Mouse (Mus musculus): ENCODE measurements around the gene Abcc6. TPM values are rescaled to one million over a fixed set of nuclear protein-coding genes. Genes with fewer than 3 reads are reported as not detected.

Abcc6 gene
- polyA plus RNA-seq, 1 experiment: not detected

DNA sequence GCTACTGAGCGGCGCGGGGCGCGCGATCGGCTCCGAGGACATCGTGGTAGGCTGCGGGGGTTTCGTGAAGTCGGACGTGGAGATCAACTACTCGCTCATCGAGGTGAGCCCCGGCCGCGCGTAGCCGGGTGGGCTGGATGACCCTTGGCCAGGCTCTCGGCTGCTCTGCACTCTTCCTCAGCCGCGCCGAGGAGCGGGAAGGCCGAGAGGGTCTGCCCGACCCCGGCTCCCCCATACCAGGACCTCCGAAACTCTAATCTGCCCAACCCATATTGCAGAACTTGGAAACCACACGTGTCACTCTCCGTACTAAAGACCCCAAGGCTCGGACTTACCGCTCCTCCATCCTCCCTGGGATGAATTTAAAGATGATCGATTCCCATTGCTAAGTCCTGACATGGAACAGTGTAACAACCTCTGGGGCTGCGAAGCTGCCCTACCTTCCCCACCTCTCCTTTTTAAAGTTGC lies 3.8 kb upstream of the Abcc6 start:
- Histone ChIP-seq H3K27me3 (ENCODE audit: control insufficient read depth, insufficient read depth, low read length, poor library complexity, severe bottlenecking) (no peaks in the 10 kb centered on the region), H3K27ac (ENCODE audit: insufficient read depth, low read length) (no peak overlapping the region), H3K4me1 (ENCODE audit: control insufficient read depth, insufficient read depth, low read length) (peaks cover 2% of the 10 kb centered on the region), H3K9ac (ENCODE audit: low read depth, poor library complexity, severe bottlenecking) (peak overlapping the region; percentile 80), H3K36me3 (ENCODE audit: control insufficient read depth, insufficient read depth, low read length, poor library complexity, severe bottlenecking) (peaks cover 14% of the 10 kb centered on the region), H3K4me3 (ENCODE audit: low read depth, low read length) (peak overlapping the region; percentile 78), H3K9me3 (replicated peaks; ENCODE audit: control insufficient read depth, insufficient read depth, low read length, poor library complexity, severe bottlenecking) (no peaks in the 10 kb centered on the region)
- TF ChIP-seq CTCF (IDR thresholded peaks at IDR 0.05; ENCODE audit: low read depth, low read length) (no peak), POLR2A (IDR thresholded peaks at IDR 0.05; ENCODE audit: insufficient read depth, low read length) (no peak), EP300 (IDR thresholded peaks at IDR 0.05; ENCODE audit: insufficient read depth, low read depth, low read length) (no peak)

DNA sequence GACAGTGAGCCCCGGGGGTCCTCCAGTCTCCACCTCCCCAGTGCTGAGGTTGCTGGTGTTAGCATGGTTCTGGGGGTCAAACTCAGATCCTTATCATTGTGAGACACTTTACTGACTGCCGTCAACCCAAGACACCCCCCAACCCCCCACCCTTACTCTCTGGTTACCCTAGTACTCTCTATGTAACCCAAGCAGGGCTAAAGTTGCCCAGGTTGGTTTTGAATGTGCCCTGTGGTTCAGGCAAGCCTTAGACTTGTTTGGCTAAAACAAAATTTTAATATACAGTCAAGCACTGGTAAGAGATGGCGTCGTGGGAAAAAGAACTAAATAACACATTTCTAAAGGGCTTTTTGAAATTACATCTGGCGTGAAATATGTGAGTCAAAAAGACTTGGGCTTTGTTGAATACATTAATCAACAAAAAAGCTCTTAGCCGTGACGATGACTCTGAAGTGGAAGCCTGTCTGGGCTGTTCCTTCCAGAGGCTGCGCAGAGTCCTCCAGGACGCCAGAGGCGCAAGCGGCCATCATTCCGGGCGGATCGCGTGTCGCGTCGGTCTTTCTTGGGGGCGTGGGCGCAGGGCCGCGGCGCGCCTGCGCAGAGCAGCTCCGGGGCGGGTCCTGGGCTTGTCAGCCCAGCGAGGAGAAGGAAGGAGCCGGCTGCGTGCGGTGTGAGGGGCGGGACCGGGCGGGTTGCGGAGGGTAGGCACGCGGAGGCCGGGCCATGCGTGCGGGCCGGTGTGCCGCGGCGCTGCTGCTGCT lies 3.2 kb upstream of the Abcc6 start, which contains the start of gene Nomo1:
TSS of gene Nomo1 (plus strand) at position 590 of the 761 bp plus-strand sequence.
- no peaks in the 10 kb centered on the region for H3K27me3 ChIP-seq (ENCODE audit: control insufficient read depth, insufficient read depth, low read length, poor library complexity, severe bottlenecking)
- no peak for TF ChIP-seq EP300 (IDR thresholded peaks at IDR 0.05; ENCODE audit: insufficient read depth, low read depth, low read length)
- peak; percentile 57 for TF ChIP-seq POLR2A (IDR thresholded peaks at IDR 0.05; ENCODE audit: insufficient read depth, low read length)
- TF ChIP-seq CTCF (IDR thresholded peaks at IDR 0.05; ENCODE audit: low read depth, low read length): peak; percentile 73
- H3K9ac ChIP-seq (ENCODE audit: low read depth, poor library complexity, severe bottlenecking): peak within 1 kb of the TSS; percentile 80
- peaks cover 2% of the 10 kb centered on the region for H3K4me1 ChIP-seq (ENCODE audit: control insufficient read depth, insufficient read depth, low read length)
- peak within 1 kb of the TSS; percentile 9 for H3K27ac ChIP-seq (ENCODE audit: insufficient read depth, low read length)
- peaks cover 7% of the 10 kb centered on the region for H3K36me3 ChIP-seq (ENCODE audit: control insufficient read depth, insufficient read depth, low read length, poor library complexity, severe bottlenecking)
- H3K9me3 ChIP-seq (replicated peaks; ENCODE audit: control insufficient read depth, insufficient read depth, low read length, poor library complexity, severe bottlenecking): no peaks in the 10 kb centered on the region
- peak within 1 kb of the TSS; percentile 78 for H3K4me3 ChIP-seq (ENCODE audit: low read depth, low read length)

DNA sequence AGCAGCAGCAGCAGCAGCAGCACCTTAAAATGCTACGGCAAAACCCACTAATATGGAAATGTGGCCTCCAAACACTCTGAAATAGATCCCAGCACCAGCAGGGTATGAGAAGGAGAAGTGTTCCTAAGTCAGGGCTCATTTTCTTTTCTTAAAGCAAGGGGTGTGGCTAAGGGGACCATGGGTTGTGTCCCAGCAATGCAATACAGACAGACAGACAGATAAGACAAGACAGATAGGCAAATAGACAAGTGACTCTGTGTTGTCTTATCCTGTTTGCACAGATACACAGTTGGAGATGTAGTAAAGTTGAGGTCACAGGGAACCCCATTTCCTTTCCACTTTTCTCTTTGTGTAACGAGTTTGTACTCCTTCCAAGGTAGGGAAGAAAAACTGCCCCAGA lies 973 bp upstream of the Abcc6 start:
- Histone ChIP-seq H3K4me3 (ENCODE audit: low read depth, low read length) (no peak overlapping the region), H3K9me3 (replicated peaks; ENCODE audit: control insufficient read depth, insufficient read depth, low read length, poor library complexity, severe bottlenecking) (no peaks in the 10 kb centered on the region), H3K9ac (ENCODE audit: low read depth, poor library complexity, severe bottlenecking) (no peak overlapping the region), H3K4me1 (ENCODE audit: control insufficient read depth, insufficient read depth, low read length) (peaks cover 2% of the 10 kb centered on the region), H3K27me3 (ENCODE audit: control insufficient read depth, insufficient read depth, low read length, poor library complexity, severe bottlenecking) (no peaks in the 10 kb centered on the region), H3K36me3 (ENCODE audit: control insufficient read depth, insufficient read depth, low read length, poor library complexity, severe bottlenecking) (no peaks in the 10 kb centered on the region), H3K27ac (ENCODE audit: insufficient read depth, low read length) (no peak overlapping the region)
- TF ChIP-seq EP300 (IDR thresholded peaks at IDR 0.05; ENCODE audit: insufficient read depth, low read depth, low read length): no peak
- TF ChIP-seq POLR2A (IDR thresholded peaks at IDR 0.05; ENCODE audit: insufficient read depth, low read length): no peak
- no peak for TF ChIP-seq CTCF (IDR thresholded peaks at IDR 0.05; ENCODE audit: low read depth, low read length)

DNA sequence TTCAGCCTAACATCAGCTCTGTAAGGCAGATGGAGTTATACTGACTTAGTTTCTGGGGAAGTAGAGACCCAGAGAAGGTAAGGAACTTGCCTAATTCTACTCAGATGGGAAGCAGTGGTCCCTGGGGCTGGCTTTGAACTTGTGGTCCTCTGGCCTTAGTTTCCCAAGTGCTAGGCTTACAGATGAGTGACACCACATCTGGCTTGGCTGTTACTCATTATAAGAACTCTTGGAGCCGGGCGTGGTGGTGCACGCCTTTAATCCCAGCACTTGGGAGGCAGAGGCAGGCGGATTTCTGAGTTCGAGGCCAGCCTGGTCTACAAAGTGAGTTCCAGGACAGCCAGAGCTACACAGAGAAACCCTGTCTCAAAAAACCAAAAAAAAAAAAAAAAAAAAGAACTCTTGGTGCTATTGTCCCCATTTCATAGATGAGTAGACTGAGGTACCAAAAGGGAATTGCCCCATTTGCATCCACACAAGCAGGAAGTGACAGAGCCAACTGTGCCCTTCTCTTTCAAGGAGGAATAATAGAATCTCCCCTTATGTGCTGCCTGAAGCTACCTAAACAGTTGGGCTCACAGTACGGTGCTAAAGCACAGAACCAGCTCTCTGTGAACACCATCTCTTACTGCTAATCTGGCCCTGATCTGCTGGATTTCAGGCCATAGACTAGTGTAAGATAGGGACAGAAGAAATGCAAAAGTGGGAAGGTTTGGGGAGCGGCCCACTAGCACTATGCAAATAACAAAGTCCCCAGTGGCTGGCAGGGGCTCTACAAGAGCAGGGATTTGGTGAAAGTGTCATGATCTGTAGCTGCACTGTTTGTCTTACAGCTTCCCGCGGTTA lies 580 bp downstream of the Abcc6 start:
- Histone ChIP-seq H3K4me3 (ENCODE audit: low read depth, low read length) (peak overlapping the region; percentile 4; the same call in 1 of the 2 replicates), H3K4me1 (ENCODE audit: control insufficient read depth, insufficient read depth, low read length) (peaks cover 2% of the 10 kb centered on the region), H3K27me3 (ENCODE audit: control insufficient read depth, insufficient read depth, low read length, poor library complexity, severe bottlenecking) (no peaks in the 10 kb centered on the region), H3K9ac (ENCODE audit: low read depth, poor library complexity, severe bottlenecking) (no peak overlapping the region), H3K36me3 (ENCODE audit: control insufficient read depth, insufficient read depth, low read length, poor library complexity, severe bottlenecking) (no peaks in the 10 kb centered on the region), H3K9me3 (replicated peaks; ENCODE audit: control insufficient read depth, insufficient read depth, low read length, poor library complexity, severe bottlenecking) (no peaks in the 10 kb centered on the region), H3K27ac (ENCODE audit: insufficient read depth, low read length) (no peak overlapping the region)
- TF ChIP-seq EP300 (IDR thresholded peaks at IDR 0.05; ENCODE audit: insufficient read depth, low read depth, low read length) (no peak), CTCF (IDR thresholded peaks at IDR 0.05; ENCODE audit: low read depth, low read length) (no peak), POLR2A (IDR thresholded peaks at IDR 0.05; ENCODE audit: insufficient read depth, low read length) (no peak)

DNA sequence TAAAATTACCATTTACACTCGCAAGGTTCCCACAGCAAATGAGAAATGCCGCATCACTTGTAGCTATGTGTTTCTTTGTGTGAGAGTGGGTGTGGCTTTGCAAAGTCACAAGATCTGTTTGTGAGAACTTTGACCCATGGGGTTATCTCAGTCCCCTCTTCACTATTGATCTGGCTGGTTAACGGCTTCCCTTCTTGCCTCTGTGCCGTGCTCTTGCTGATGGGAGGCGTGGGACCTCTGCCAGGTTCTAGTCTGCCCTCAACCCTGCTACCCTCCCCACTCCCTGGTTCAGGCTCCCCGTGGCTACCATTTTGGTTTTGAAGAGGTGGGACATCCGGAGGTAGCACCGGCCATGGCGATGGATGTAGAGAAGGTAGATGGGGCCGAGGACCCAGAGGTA lies 1.4 kb downstream of the Abcc6 start:
- no peaks in the 10 kb centered on the region for H3K36me3 ChIP-seq (ENCODE audit: control insufficient read depth, insufficient read depth, low read length, poor library complexity, severe bottlenecking)
- H3K9ac ChIP-seq (ENCODE audit: low read depth, poor library complexity, severe bottlenecking): no peak overlapping the region
- no peaks in the 10 kb centered on the region for H3K9me3 ChIP-seq (replicated peaks; ENCODE audit: control insufficient read depth, insufficient read depth, low read length, poor library complexity, severe bottlenecking)
- H3K4me1 ChIP-seq (ENCODE audit: control insufficient read depth, insufficient read depth, low read length): peaks cover 2% of the 10 kb centered on the region
- no peak overlapping the region for H3K27ac ChIP-seq (ENCODE audit: insufficient read depth, low read length)
- TF ChIP-seq CTCF (IDR thresholded peaks at IDR 0.05; ENCODE audit: low read depth, low read length) (no peak), POLR2A (IDR thresholded peaks at IDR 0.05; ENCODE audit: insufficient read depth, low read length) (no peak), EP300 (IDR thresholded peaks at IDR 0.05; ENCODE audit: insufficient read depth, low read depth, low read length) (no peak)
- no peaks in the 10 kb centered on the region for H3K27me3 ChIP-seq (ENCODE audit: control insufficient read depth, insufficient read depth, low read length, poor library complexity, severe bottlenecking)
- no peak overlapping the region for H3K4me3 ChIP-seq (ENCODE audit: low read depth, low read length)
